Mouse (Mus musculus) myocyte (in vitro differentiated cells): ENCODE data around the gene Pdzrn4.

Source experiments
- CEBPB ChIP-seq: IDR thresholded peaks from 2 replicates; pipeline ENCODE4 v1.6.1; 2011; ENCODE audit warnings: mild to moderate bottlenecking, moderate library complexity; ENCODE audit not compliant: poor library complexity, insufficient read depth, severe bottlenecking
- E2F4 ChIP-seq: IDR thresholded peaks from one replicate; pipeline ENCODE4 v1.6.1; 2011; ENCODE audit warnings: mild to moderate bottlenecking, control low read depth, moderate library complexity; ENCODE audit not compliant: insufficient read depth
- MAX ChIP-seq: IDR thresholded peaks from one replicate; pipeline ENCODE4 v1.6.1; 2011; ENCODE audit warnings: low read depth, mild to moderate bottlenecking, control low read depth
- MYOD1 ChIP-seq, 3 experiments: IDR thresholded peaks; one replicate each; pipeline ENCODE4 v1.6.1; 2011; ENCODE audit warnings: control low read depth in 2 of 3, low read depth in 2 of 3, mild to moderate bottlenecking in 2 of 3, moderate library complexity in 1 of 3; ENCODE audit not compliant: insufficient read length in 2 of 3, control insufficient read depth in 1 of 3
- MYOG ChIP-seq, 3 experiments: IDR thresholded peaks; one replicate each; pipeline ENCODE4 v1.6.1; 2011; ENCODE audit warnings: control low read depth in 2 of 3, low read depth in 2 of 3, mild to moderate bottlenecking in 2 of 3; ENCODE audit not compliant: insufficient read length in 2 of 3, control insufficient read depth in 1 of 3, insufficient read depth in 1 of 3
- POLR2A ChIP-seq: IDR thresholded peaks from one replicate; pipeline ENCODE4 v1.6.1; 2011; ENCODE audit warnings: low read depth, mild to moderate bottlenecking, control low read depth, moderate library complexity; ENCODE audit not compliant: insufficient read length
- POLR2AphosphoS2 ChIP-seq: IDR thresholded peaks from one replicate; pipeline ENCODE4 v1.6.1; 2011; ENCODE audit warnings: low read depth, control low read depth; ENCODE audit not compliant: insufficient read length
- REST ChIP-seq: IDR thresholded peaks from one replicate; pipeline ENCODE4 v1.6.1; 2011; ENCODE audit warnings: mild to moderate bottlenecking, control low read depth, moderate library complexity; ENCODE audit not compliant: insufficient read depth, insufficient read length
- SRF ChIP-seq: IDR thresholded peaks from one replicate; pipeline ENCODE4 v1.6.1; 2011; ENCODE audit warnings: low read depth; ENCODE audit not compliant: control insufficient read depth, insufficient read length
- TCF12 ChIP-seq: IDR thresholded peaks from one replicate; pipeline ENCODE4 v1.6.1; 2011; ENCODE audit warnings: mild to moderate bottlenecking, control low read depth; ENCODE audit not compliant: poor library complexity, insufficient read depth, severe bottlenecking
- TCF3 ChIP-seq: IDR thresholded peaks from one replicate; pipeline ENCODE4 v1.6.1; 2011; ENCODE audit warnings: low read depth, control low read depth; ENCODE audit not compliant: insufficient read length
- USF1 ChIP-seq: IDR thresholded peaks from one replicate; pipeline ENCODE4 v1.6.1; 2011; ENCODE audit warnings: low read depth, mild to moderate bottlenecking, control low read depth, moderate library complexity

DNA sequence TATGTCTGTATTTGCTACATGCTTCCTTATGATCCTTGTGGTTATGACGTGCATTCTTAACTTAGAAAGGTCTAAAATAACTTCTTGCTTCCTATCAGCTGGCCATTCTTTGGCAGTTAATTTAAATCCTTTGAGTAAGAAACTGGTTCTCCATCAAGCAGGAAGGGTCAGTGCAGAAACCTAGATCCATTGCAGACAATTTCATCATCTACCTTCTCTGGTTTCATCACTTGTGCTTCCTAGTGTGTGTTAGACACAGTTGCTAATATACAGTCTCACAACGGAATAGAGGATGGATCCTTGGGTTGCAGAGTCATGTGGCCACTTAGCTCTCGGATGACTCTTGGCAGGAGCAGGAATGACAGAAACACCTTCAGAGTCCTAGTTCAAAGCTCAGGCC is 397.6 kb downstream of the Pdzrn4 start:
- no peak for TF ChIP-seq POLR2A
- TF ChIP-seq POLR2AphosphoS2 = no peak
- no peak for TF ChIP-seq MYOD1 (IDR thresholded peaks at IDR 0.05; ENCODE audit: control insufficient read depth in 1 of 3, insufficient read length in 2 of 3, low read depth in 2 of 3)
- TF ChIP-seq SRF = no peak
- no peak for TF ChIP-seq USF1
- TF ChIP-seq E2F4 = no peak
- no peak for TF ChIP-seq TCF12
- TF ChIP-seq REST = no peak
- TF ChIP-seq MYOG (IDR thresholded peaks at IDR 0.05; ENCODE audit: control insufficient read depth in 1 of 3, insufficient read depth in 1 of 3, insufficient read length in 2 of 3, low read depth in 2 of 3) = no peak
- no peak for TF ChIP-seq MAX
- TF ChIP-seq TCF3 = no peak
- peak; percentile 91; the same call in 1 of the 2 replicates for TF ChIP-seq CEBPB
